Mouse (Mus musculus): ENCODE data around the gene Olfr164. TPM values are rescaled to one million over a fixed set of nuclear protein-coding genes. Genes with fewer than 3 reads are reported as not detected.

Olfr164 gene
- total and polyA plus RNA-seq, 3 experiments = not detected

GRCm38 (mm10) chr16:19240792-19241538 lies 72.9 kb downstream of the Olfr164 start:
- Histone ChIP-seq H3K27me3 (ENCODE audit: control insufficient read depth, insufficient read depth, low read length) (no peaks in the 10 kb centered on the region), H3K9ac (ENCODE audit: low read depth, low read length) (no peak overlapping the region), H3K79me2 (replicated peaks; ENCODE audit: control insufficient read depth, insufficient read depth, low read length) (no peaks in the 10 kb centered on the region), H3K36me3 (ENCODE audit: control insufficient read depth, insufficient read depth, low read length) (no peaks in the 10 kb centered on the region), H3K4me1 (ENCODE audit: control insufficient read depth, insufficient read depth, low read length) (no peaks in the 10 kb centered on the region), H3K4me3 (no peak overlapping the region), H3K27ac (no peak overlapping the region)
- TF ChIP-seq EP300 (IDR thresholded peaks at IDR 0.05; ENCODE audit: insufficient read depth, low read depth, low read length) (no peak), POLR2A (IDR thresholded peaks at IDR 0.05; ENCODE audit: insufficient read depth, low read depth, low read length) (no peak), CTCF (IDR thresholded peaks at IDR 0.05) (no peak)
- WGBS = 71% methylated on average over 6 of the region's 6 CpGs
- intact Hi-C loops (cut with DNase I) = no loop called here
- no peak for DNase-seq

GRCm38 (mm10) chr16:19236719-19237118 lies 77.1 kb downstream of the Olfr164 start:
- TF ChIP-seq POLR2A (IDR thresholded peaks at IDR 0.05; ENCODE audit: insufficient read depth, low read depth, low read length) = no peak
- no peak for TF ChIP-seq CTCF (IDR thresholded peaks at IDR 0.05)
- no peak for TF ChIP-seq EP300 (IDR thresholded peaks at IDR 0.05; ENCODE audit: insufficient read depth, low read depth, low read length)
- Histone ChIP-seq H3K4me3 (no peak overlapping the region), H3K9ac (ENCODE audit: low read depth, low read length) (no peak overlapping the region), H3K36me3 (ENCODE audit: control insufficient read depth, insufficient read depth, low read length) (no peaks in the 10 kb centered on the region), H3K27me3 (ENCODE audit: control insufficient read depth, insufficient read depth, low read length) (no peaks in the 10 kb centered on the region), H3K79me2 (replicated peaks; ENCODE audit: control insufficient read depth, insufficient read depth, low read length) (no peaks in the 10 kb centered on the region), H3K4me1 (ENCODE audit: control insufficient read depth, insufficient read depth, low read length) (no peaks in the 10 kb centered on the region), H3K27ac (no peak overlapping the region)
- 78% methylated on average over 4 of the region's 4 CpGs for WGBS
- intact Hi-C loops (cut with DNase I) = no loop called here
- DNase-seq = no peak

Small RNAs within 50 kb of the gene (microRNA-seq; reads per million reads assigned to microRNA genes)
- gene Gm23612 = 0 reads per million in 2 experiments

Other genes with a start within 250 kb of the Olfr164 start
- gene Olfr165, start 109.1 kb upstream of the Olfr164 start, total RNA-seq (2021) = not detected
- gene Olfr165, start 109.1 kb upstream of the Olfr164 start, polyA plus RNA-seq (2012; rRNA removed) = not detected in 2 replicates
- gene Olfr166, start 169.6 kb upstream of the Olfr164 start, total RNA-seq (2021) = not detected
- gene Olfr166, start 169.6 kb upstream of the Olfr164 start, polyA plus RNA-seq (2012; rRNA removed) = not detected in 2 replicates
- not detected for gene Olfr167, start 208.2 kb upstream of the Olfr164 start, total RNA-seq (2021)
- gene Olfr167, start 208.2 kb upstream of the Olfr164 start, polyA plus RNA-seq (2012; rRNA removed) = not detected in 2 replicates
- gene Olfr168, start 221.5 kb upstream of the Olfr164 start, total RNA-seq (2021) = not detected
- not detected in 2 replicates for gene Olfr168, start 221.5 kb upstream of the Olfr164 start, polyA plus RNA-seq (2012; rRNA removed)